Mouse (Mus musculus): ENCODE results near the gene Rabgap1l. TPM values are rescaled to one million over a fixed set of nuclear protein-coding genes. Genes with fewer than 3 reads are reported as not detected.

Rabgap1l gene
- total and polyA plus RNA-seq, 2 experiments from 2014 or later: 27.4 to 140 TPM

- DNase-seq: no peak
- Histone ChIP-seq H3K36me3 (ENCODE audit: insufficient read depth) (no peaks in the 10 kb centered on the region), H3K27me3 (ENCODE audit: insufficient read depth, low read length) (no peaks in the 10 kb centered on the region), H3K27ac (ENCODE audit: low read depth, low read length) (no peak overlapping the region), H3K4me2 (ENCODE audit: low read depth) (no peak overlapping the region), H3K9me3 (ENCODE audit: low read length) (no peaks in the 10 kb centered on the region), H3K4me3 (ENCODE audit: low read depth, low read length) (no peak overlapping the region), H3K4me1 (ENCODE audit: insufficient read depth) (no peaks in the 10 kb centered on the region), H3K9ac (no peak overlapping the region)
- ATAC-seq: no peak
- no peak for TF ChIP-seq CTCF (IDR thresholded peaks at IDR 0.05; ENCODE audit: low read depth)
Measured at GRCm38 (mm10) chr1:160689511-160689910, 103.5 kb downstream of the Rabgap1l start.

GRCm38 (mm10) chr1:160684251-160684650 lies 108.8 kb downstream of the Rabgap1l start:
- WGBS: 96% methylated on average over 2 of the region's 2 CpGs
- ATAC-seq: no peak
- H3K9ac ChIP-seq: no peak overlapping the region

GRCm38 (mm10) chr1:160681398-160682050 lies 111.5 kb downstream of the Rabgap1l start:
- Histone ChIP-seq H3K4me3 (ENCODE audit: low read depth, low read length) (no peak overlapping the region), H3K4me1 (ENCODE audit: insufficient read depth) (no peaks in the 10 kb centered on the region), H3K27me3 (ENCODE audit: insufficient read depth, low read length) (no peaks in the 10 kb centered on the region), H3K9ac (no peak overlapping the region), H3K9me3 (ENCODE audit: low read length) (no peaks in the 10 kb centered on the region), H3K4me2 (ENCODE audit: low read depth) (no peak overlapping the region), H3K36me3 (ENCODE audit: insufficient read depth) (no peaks in the 10 kb centered on the region), H3K27ac (ENCODE audit: low read depth, low read length) (no peak overlapping the region)
- no peak for TF ChIP-seq CTCF (IDR thresholded peaks at IDR 0.05; ENCODE audit: low read depth)
- no peak for DNase-seq
- 87% methylated on average over 3 of the region's 3 CpGs for WGBS
- ATAC-seq: no peak

More at GRCm38 (mm10) chr1:160684251-160684650, 108.8 kb downstream of the Rabgap1l start:
- Histone ChIP-seq H3K27me3 (ENCODE audit: insufficient read depth, low read length) (no peaks in the 10 kb centered on the region), H3K36me3 (ENCODE audit: insufficient read depth) (no peaks in the 10 kb centered on the region), H3K27ac (ENCODE audit: low read depth, low read length) (no peak overlapping the region), H3K9me3 (ENCODE audit: low read length) (no peaks in the 10 kb centered on the region), H3K4me1 (ENCODE audit: insufficient read depth) (no peaks in the 10 kb centered on the region), H3K4me3 (ENCODE audit: low read depth, low read length) (no peak overlapping the region), H3K4me2 (ENCODE audit: low read depth) (no peak overlapping the region)
- TF ChIP-seq CTCF (IDR thresholded peaks at IDR 0.05; ENCODE audit: low read depth): no peak
- DNase-seq: no peak

GRCm38 (mm10) chr1:160674763-160675162 lies 118.2 kb downstream of the Rabgap1l start:
- Histone ChIP-seq H3K9me3 (ENCODE audit: low read length) (no peaks in the 10 kb centered on the region), H3K27ac (ENCODE audit: low read depth, low read length) (no peak overlapping the region), H3K36me3 (ENCODE audit: insufficient read depth) (no peaks in the 10 kb centered on the region), H3K4me3 (ENCODE audit: low read depth, low read length) (no peak overlapping the region), H3K4me1 (ENCODE audit: insufficient read depth) (no peaks in the 10 kb centered on the region), H3K27me3 (ENCODE audit: insufficient read depth, low read length) (no peaks in the 10 kb centered on the region), H3K9ac (no peak overlapping the region), H3K4me2 (ENCODE audit: low read depth) (no peak overlapping the region)
- no peak for DNase-seq
- 42% methylated on average over 2 of the region's 2 CpGs for WGBS
- ATAC-seq: peak; percentile 67; the same call in 1 of the 2 replicates
- no peak for TF ChIP-seq CTCF (IDR thresholded peaks at IDR 0.05; ENCODE audit: low read depth)

- Histone ChIP-seq H3K4me3 (ENCODE audit: low read depth, low read length) (no peak overlapping the region), H3K4me2 (ENCODE audit: low read depth) (no peak overlapping the region), H3K27me3 (ENCODE audit: insufficient read depth, low read length) (no peaks in the 10 kb centered on the region), H3K4me1 (ENCODE audit: insufficient read depth) (no peaks in the 10 kb centered on the region), H3K36me3 (ENCODE audit: insufficient read depth) (no peaks in the 10 kb centered on the region), H3K27ac (ENCODE audit: low read depth, low read length) (no peak overlapping the region), H3K9me3 (ENCODE audit: low read length) (no peaks in the 10 kb centered on the region), H3K9ac (no peak overlapping the region)
- ATAC-seq: peak; percentile 87
- peak; percentile 38 for DNase-seq
- 55% methylated on average over 3 of the region's 3 CpGs for WGBS
- no peak for TF ChIP-seq CTCF (IDR thresholded peaks at IDR 0.05; ENCODE audit: low read depth)
Measured at GRCm38 (mm10) chr1:160672088-160672814, 120.8 kb downstream of the Rabgap1l start.

- TF ChIP-seq CTCF (IDR thresholded peaks at IDR 0.05; ENCODE audit: low read depth): no peak
- Histone ChIP-seq H3K4me1 (ENCODE audit: insufficient read depth) (no peaks in the 10 kb centered on the region), H3K27ac (ENCODE audit: low read depth, low read length) (no peak overlapping the region), H3K27me3 (ENCODE audit: insufficient read depth, low read length) (no peaks in the 10 kb centered on the region), H3K4me2 (ENCODE audit: low read depth) (no peak overlapping the region), H3K9ac (no peak overlapping the region), H3K36me3 (ENCODE audit: insufficient read depth) (no peaks in the 10 kb centered on the region), H3K9me3 (ENCODE audit: low read length) (no peaks in the 10 kb centered on the region), H3K4me3 (ENCODE audit: low read depth, low read length) (no peak overlapping the region)
- DNase-seq: no peak
- ATAC-seq: no peak
- 81% methylated on average over 2 of the region's 2 CpGs for WGBS
Measured at GRCm38 (mm10) chr1:160655806-160656470, 137.1 kb downstream of the Rabgap1l start.

GRCm38 (mm10) chr1:160651691-160652090 lies 141.3 kb downstream of the Rabgap1l start:
- Histone ChIP-seq H3K4me3 (ENCODE audit: low read depth, low read length) (no peak overlapping the region), H3K9ac (no peak overlapping the region), H3K27ac (ENCODE audit: low read depth, low read length) (no peak overlapping the region), H3K27me3 (ENCODE audit: insufficient read depth, low read length) (no peaks in the 10 kb centered on the region), H3K9me3 (ENCODE audit: low read length) (no peaks in the 10 kb centered on the region), H3K36me3 (ENCODE audit: insufficient read depth) (no peaks in the 10 kb centered on the region), H3K4me1 (ENCODE audit: insufficient read depth) (no peaks in the 10 kb centered on the region), H3K4me2 (ENCODE audit: low read depth) (no peak overlapping the region)
- 54% methylated on average over 3 of the region's 3 CpGs for WGBS
- no peak for TF ChIP-seq CTCF (IDR thresholded peaks at IDR 0.05; ENCODE audit: low read depth)
- ATAC-seq: no peak
- DNase-seq: no peak

All from forebrain, postnatal 0 days (tissue).